Mouse (Mus musculus) embryonic facial prominence, embryonic 11.5 days (tissue): ENCODE data around the gene Synm. TPM values are rescaled to one million over a fixed set of nuclear protein-coding genes. Genes with fewer than 3 reads are reported as not detected.

ENCODE experiments used
- microRNA-seq: library from miRNA; unstranded; fragments of <30 nt; microRNA quantifications from one replicate; pipeline ENCODE4, GENCODE M21; 2016; ENCODE audit warnings: borderline number of aligned reads
- polyA plus RNA-seq: library from polyadenylated mRNA; unstranded; fragments of >200 nt; fragmentation: Nextera tagmentation; extraction: Ambion mirVana; gene quantifications from 2 replicates; pipeline ENCODE4 v1.2.1, GENCODE M21; 2014

Synm gene
- polyA plus RNA-seq, 1 experiment from 2014 or later: 1.3 TPM

Small RNAs within 50 kb of the gene (microRNA-seq; reads per million reads assigned to microRNA genes)
- not detected for gene Gm23844

Other genes starting within 250 kb of the Synm start
- 24.9 and 27.6 TPM in 2 replicates for gene Lrrc28, start 114.5 kb downstream of the Synm start, polyA plus RNA-seq
- 46.8 and 58.3 TPM in 2 replicates for gene Ttc23, start 112.3 kb downstream of the Synm start, polyA plus RNA-seq
- gene Igf1r, start 193.1 kb upstream of the Synm start, polyA plus RNA-seq: 19.4 and 20.2 TPM in 2 replicates